Mouse (Mus musculus) 416B (cell line): ENCODE data around the gene Pgbd5.
A peak's percentile ranks its signal among the peaks of the same experiment; 100 is the strongest.

Experiments used
- DNase-seq: peaks from one replicate; pipeline ENCODE4 v3.0.0; 2011; ENCODE audit warnings: low read depth

The Pgbd5 gene

DNA sequence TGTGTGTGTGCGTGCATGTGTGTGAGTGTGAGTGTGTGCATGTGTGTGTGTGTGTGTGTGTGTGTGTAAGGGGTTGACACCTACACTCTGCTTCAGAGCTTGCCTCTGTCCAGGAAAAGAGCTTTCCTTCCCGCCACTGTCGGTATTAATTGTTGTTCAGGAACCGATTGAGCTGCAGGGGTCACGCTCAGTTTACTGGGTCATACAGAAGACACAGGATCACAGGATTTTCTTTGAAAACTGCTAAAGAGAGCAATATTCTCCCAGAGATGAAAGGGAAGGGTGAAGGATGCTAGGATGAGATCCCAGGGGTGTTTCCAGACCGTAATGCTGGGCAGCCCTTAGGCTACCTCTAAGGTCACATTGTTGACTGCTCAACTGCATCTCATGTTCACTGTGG is at the start of gene Pgbd5:
TSS of gene Pgbd5 (minus strand) at position 101 of the 400 bp plus-strand sequence.
- DNase-seq: no peak

DNA sequence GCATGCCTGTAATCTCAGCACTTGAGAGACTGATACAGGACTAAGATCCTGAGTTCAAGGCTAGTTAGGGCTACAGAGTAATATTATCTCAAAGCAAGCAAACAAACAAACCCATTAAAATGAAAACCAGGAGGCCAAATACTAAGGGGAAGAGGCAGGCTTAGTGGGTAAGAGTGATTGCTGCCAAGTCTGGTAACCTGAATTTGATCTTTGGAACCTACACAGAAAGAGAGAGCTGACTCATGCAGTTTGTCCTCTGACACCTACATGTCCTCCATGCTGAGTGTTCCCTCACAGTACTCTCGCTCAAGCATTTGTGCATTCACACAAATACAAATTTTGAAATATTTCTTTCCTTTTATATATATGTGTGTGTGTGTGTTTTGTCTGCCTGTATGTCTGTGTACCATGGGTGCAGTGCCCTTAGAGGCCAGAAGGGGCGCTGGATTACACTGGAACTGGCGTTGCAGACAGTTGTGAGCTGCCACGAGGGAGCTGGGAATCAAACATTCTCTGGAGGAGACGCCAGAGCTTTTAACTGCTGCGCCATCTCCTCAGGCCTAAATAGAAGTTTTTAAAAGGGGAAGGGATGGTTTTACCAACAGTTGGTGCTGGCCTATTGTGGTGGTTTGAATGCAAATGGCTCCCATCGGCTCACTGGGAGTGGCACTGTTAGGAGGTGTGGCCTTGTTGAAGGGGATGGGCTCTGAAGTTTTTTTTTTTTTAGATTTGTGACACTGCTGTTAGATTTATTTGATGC is 44.1 kb upstream of the Pgbd5 start:
- DNase-seq: no peak

DNA sequence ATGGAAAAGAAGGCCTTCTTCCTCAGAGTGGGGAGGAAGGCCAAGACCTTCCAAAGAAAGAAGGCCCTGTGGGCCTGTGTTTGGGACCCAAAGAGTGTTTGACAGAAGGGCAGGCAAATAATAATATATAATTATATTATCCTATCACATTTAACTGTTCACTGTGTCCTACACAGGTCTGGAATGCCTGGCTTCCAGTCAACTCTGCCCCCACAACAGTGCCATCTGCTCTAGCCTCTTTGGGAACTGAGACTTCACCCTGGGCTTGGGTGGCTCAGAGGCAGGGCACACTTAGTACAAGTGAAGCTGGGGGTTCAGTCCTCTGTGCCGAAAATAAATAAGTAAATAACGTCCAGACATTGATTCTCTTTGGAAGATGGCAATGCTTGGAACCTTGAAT is 43.3 kb upstream of the Pgbd5 start:
- DNase-seq: no peak

DNA sequence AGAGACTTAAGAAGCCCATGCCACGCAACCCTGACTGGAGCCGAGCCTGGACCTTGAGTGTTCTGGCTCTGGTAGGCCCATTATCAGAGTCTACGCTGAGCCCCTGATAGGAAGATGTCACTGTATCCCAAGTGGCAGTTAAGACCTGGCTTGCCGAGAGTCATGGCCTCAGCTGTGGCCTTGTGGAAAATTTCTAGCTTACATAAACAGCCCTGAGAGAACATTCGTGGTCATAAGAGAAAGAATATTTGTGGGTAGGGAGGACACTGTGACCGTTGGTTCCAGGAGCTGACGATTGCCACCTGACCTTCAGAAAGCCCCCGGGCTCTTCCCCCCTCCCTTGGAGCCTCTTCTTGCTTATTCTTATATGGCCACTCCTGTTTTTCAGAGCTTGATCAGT is 40.9 kb upstream of the Pgbd5 start:
- no peak for DNase-seq

DNA sequence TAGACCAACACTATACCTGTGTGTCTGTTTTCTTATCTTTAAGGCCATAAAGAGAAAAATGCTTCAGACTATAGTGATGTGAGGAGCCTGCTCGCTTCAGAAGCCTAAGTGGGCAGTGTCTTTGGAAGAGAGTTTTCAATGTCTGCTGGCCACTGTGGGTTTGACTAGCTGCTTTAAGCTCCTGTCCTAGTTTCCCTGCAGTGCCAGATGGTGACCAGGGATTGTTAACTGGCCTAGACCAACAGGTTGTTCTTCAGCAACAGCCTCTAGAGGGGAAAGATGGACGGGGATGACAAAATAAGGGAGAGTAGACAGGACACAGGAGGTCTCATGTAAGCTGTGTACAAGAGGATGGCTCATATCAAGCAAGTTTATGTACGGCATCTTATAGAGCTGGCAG is 39.8 kb upstream of the Pgbd5 start:
- no peak for DNase-seq

DNA sequence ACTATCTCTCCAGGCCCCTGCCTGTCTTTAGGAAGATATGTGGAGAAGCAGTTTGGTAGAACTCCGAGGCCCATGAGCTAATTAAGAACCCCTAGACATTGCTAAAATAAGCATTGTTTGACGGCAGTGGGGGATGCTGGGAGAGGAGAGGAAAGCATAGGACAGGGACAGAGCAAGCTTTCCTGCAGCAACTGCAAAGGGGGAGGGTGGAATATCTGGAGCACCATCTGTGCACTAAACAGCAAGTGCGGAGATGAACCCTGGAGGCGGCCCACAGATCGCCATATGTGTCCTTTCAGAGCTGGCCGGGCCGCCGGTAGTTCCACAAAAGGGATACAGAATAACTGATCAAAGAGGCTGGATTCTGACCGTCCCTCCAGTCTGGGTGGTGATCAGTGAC is 37.2 kb upstream of the Pgbd5 start:
- DNase-seq: no peak

DNA sequence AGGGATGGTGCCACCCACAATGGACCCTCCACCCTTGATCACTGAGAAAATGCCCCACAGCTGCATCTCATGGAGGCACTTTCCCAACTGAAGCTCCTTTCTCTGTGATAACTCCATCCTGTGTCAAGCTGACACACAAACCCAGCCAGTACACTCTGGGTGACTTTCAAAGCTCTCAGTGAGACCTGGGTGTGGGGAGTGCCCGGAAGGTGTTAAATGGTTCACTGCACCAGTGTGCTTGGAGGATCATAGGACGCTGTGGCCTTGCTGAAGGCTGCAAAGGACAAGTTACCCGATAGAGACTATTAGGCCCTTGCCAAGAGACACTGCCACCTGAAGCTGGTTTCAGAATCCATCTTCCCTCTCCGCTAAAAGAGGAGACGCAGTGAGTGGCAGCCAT is 36.2 kb upstream of the Pgbd5 start:
- no peak for DNase-seq

DNA sequence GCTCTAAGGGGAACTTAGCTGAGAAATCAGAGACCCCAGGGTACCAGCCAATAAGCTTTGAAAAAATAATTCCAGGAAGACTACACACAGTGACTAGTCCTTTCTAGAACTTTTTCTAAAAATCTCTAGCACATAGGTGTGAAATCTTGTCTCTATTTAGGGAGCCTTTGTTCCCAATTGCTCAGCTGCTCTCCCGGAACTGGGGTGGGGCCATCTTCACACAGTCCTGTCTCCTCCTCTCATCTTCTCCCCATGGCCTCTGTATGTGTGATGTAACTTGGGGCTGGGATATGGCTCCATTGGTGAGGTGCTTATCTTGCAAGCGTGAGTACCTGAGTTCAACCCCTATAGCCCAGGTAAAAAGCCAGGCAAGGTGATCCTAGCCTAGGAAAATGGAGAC is 25.2 kb upstream of the Pgbd5 start:
- DNase-seq: no peak

DNA sequence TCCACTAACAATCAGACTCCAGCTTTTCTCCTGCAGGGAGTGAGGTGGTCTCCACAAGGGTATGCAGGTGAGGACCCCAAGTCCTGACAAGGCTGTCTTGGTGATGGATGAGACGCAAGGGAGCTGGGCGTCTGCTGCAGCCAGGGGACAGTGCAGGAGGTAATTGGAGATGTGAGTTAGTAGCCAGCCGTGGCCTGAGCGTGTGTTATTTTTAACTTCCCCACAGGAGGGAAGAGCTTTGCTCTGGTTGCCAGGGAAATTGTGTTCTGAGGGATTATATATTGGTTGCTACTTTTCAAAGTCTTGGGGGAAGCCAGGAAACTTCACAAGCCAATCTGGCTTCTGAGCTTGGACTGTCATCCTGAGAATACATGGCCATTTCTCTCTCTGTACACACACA is 23.7 kb upstream of the Pgbd5 start:
- no peak for DNase-seq

DNA sequence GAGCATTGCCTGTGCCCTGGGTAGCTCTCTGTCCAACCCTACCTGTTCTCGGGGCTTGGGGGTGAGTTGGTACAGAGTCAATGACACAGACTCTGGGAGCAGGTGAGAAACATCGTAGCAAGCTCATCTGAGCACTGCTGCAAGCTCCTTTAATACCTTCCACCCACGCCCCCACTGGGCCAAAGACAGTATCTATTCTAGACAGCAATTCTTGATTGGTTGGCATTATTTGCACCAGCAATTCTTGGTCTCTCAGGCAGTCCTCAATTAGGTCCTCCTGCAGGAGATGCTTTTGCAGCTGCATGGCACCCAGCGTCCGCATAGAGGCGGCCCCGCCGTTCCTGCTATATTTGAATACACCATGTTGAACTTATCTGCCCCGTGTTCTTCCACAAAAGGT is 22.7 kb upstream of the Pgbd5 start:
- no peak for DNase-seq

DNA sequence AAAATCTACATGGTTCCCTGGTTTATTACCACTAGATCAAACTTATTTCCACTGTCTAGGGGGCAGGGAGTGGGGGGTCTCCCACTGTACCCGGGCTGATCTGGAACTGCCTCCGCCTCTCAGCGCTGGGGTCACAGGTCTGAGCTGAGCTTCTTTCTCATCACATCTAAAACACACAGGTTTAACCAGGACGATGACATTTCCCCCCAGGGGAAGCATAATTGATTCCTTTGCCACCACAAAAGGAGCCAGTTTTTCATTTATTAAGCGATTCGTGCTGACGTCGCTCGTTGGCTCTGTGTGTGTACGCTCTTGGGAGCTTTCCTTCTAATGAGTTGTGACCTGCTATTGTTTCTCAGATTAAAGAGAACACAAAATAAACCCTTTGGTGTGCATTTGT is 21.6 kb upstream of the Pgbd5 start:
- no peak for DNase-seq

DNA sequence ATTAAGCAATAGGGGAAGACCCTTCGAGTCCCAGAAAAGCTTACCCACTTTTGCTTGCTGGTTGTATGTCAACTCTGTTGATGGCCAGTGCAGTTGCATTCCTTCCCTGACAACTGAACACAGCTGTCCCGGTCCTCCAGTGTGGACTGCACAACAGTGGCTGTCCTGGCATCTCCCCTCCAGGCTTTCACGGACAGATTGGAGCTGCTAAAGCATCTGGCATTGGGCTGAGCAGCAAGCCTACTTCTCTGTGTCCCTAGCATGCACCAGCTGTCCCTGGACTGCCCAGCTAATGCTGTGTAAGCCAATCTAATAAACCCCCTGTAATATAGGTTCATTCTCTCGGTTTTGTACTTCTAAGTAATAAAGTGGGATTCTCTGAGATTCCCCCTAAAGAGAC is 21.2 kb upstream of the Pgbd5 start:
- no peak for DNase-seq

DNA sequence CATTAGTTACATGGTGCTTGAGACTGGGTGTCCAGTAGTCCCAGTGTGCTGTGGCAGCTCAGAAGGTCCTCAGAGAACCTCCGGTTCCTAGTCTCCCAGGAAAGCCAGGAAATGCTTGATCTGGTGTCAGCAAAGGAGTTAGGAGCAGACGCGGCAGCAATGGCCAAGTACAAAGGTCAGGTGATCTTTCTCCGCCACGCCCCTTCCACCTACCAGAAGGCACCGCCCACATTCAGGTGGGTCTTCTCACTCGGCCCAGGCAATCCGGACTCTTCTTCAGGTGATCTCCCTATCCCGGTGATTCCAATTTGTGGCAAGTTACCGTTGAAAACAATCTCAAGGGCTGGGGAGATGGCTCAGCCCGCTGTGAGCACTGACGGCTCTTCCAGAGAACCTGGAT is 20.2 kb upstream of the Pgbd5 start:
- DNase-seq: no peak

DNA sequence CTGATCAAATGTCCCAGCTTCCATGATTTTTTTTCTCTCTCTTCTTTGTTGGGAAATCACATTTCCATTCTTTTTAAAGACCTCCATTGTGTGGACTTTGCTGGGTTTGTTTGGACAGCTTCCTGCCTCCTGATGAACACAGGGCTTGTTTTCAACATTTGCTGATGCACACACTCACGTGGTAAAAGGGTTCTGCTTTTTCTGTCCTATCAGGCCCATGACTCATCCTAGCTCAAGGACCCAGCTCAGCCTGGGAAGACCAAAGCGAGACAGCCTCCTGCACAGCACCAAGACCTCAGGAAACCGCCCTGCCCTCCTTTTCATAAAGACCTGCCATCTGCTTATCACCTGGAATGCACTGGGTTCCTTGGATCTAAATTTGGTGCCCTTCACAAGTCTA is 15.9 kb upstream of the Pgbd5 start:
- peak; percentile 87 for DNase-seq

DNA sequence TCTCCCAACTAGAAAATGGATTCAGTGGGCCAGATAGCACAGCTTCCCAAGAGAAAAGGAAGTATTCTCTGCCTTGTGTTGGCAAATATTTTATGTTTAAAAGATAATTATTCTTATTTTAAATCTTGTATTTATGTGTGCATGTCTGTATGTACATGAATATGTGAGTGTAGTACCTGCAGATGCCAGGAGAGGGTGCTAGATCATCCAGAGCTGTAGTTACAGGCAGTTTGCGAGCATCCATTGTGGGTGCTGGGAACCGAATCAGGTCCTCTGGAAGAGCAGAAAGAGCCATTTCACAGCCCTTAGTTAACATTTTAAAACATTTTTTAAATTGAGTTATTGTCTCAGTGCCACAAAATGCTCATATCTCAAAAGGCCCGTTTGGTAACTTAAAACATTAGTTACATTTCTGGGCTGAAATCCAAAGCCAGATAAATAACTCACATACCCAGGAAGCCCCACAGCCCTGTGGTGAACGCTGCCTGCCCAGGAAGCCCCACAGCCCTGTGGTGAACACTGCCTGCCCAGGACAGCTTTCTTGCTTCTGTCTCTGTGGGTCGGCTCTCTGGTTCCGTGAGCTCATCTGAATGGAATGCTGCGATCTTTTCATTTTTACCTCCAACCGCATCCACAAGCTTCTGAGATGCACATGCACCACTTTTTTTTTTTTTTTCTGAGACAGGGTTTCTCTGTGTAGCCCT is 10.9 kb upstream of the Pgbd5 start:
- DNase-seq: peak; percentile 23

DNA sequence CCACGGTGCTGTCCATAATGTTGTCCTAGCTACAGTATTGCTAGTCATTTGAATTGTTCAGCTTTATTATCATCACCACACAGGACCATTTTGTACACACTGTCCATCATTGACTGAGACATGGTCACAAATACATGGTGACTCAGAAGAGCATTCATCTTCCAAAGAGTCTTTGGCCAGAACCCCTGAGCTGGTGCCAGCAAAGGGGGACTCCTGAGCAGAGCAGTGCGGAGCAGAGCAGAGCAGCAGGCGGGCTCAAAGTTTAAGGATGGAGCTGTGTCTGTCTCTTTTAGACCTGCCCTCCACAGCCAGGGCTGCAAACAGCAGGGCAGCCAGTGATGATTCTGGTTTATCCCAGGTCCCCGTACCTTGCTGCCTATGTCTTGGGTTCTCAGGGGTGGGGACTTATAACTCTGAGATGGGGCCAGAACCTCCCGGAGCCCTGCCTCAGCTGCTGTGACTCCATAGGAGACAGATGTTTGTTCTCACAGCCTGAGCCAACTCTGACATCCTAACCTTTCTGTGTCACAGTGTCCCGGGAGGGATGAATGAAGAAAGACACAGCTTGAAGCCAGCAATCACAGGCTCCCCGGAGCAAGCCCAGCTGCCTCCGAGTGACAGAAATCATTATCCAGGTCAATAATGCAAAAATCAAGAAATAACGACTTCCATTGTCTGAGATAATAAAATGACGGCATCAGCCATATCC is 9.7 kb upstream of the Pgbd5 start:
- DNase-seq: no peak

DNA sequence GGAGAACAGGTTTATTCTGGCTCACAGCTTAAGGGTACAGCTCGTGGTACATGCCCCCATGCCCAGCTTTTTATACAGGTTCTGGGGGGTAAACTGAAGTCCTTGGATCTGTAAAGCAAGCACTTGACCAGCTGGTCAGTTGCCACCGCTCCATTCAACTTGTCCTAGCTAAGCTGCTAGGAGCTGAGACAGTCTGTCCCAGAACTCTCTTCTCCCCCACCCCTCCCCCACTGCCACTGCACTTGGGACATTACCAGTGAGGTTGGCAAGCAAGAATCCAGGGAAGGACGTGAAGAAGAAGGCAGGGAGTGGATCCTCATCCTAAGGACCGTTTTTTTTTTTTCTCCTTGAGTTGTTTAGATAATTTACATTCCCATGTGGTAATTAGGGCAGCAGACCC is 2.7 kb downstream of the Pgbd5 start:
- no peak for DNase-seq

DNA sequence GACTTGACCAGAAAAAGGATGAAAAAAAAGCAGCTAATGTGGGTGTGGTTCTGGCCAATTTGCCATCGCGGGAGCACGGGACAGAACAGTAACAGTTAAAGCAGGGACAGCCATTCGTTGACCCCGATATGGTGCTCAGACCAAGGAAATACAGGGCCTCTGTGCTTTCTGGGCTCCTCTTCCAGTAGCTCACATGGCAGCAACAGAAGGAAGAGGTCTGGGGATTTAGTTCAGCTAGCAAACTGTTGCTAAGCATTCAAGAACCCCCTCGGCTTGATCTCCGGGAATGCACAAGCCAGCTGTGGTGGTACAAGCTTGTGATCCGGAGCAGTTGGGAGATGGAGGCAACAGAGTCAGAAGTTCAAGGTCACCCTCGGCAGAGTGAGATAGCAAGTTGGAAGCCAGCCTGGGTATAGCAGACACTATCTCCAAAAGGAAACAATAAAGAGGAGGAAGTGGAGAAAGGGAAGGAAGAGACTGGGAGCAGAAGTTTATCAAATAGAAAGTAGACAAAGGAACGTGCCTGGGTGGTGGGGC is 3.7 kb downstream of the Pgbd5 start:
- peak; percentile 79 for DNase-seq

DNA sequence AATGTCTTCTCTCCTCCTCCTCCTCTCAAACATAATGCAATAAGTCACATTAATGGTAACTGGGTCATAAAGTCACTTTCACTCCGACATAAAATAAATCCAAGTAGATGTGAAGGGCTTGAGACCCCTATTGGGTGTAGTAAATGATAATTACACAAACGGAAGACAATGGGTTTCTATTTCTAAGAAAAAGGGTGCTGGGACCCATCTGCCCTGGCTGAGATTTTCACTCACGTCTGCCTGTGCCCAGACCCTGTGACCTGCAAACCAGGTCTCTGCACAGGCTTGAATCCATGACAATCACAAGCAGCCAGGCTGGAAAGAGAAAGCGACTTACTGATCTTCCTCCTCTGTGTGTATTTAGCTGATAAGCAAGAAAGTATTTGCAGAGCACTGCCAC is 4.3 kb downstream of the Pgbd5 start:
- DNase-seq: no peak

DNA sequence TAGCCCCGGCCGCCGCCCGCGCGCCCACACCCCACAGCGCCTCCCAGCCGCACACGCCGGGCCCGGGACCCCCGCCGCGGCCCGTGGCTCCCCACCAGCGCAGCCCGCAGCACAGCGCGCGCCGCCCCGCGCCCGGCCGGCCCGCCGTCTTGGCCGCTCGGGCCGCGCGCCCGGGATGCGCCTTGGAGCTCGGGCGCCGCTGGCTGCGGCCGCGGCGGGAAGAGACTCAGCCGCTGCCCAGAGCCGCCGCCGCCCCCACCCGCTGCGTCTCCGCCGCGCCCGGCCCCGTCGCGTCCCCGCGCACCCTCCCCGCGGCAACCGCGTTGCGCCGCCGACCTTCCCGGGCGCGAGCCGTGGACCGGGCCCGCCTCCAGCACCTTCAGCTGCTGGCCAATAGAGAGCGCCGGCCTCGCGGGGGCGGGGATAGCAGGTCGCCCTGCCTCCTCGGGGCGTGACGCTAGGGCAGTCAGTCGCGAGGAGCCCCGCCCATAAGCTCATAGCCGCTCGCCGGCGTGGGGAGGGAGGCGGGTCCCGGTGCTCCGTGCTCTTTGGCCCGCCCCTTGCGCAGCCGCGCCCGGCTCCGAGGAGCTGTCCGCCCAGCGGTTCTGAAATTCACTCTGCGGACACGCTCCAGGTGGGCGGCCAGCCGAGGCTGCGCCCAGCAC is 5.2 kb downstream of the Pgbd5 start:
- DNase-seq: no peak

DNA sequence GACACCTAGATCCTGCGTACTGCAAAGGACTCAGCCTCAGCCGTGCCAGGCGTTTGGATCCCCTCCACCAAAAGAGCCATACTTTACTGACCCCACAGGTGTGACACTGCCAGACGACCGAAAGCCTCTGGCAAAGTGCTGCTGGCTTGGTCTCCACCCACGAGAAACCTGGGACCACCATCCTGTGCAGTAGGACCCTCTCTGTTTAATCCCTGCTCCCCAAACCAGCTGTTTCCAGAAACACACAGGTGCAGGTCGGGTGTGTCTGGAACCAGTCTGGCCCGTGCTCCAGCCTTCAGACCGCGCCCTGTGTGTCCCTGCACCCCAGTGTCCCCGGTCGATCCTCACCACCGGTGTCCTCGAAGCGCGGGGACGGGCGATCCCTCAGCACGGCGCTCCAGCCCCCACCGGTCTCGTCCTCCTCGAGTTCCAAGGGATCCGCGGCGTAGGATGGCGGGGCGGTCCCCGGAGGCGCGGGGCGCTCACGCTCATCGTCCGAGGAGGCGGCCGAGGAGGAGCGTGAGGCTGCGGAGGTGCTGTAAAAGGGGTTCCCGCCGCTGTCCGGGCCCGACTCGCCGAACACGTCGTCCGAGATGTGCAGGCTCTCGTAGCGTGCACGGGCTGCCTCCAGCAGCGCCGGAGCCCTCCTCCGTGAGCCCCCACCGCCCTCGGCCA is 5.9 kb downstream of the Pgbd5 start:
- no peak for DNase-seq

DNA sequence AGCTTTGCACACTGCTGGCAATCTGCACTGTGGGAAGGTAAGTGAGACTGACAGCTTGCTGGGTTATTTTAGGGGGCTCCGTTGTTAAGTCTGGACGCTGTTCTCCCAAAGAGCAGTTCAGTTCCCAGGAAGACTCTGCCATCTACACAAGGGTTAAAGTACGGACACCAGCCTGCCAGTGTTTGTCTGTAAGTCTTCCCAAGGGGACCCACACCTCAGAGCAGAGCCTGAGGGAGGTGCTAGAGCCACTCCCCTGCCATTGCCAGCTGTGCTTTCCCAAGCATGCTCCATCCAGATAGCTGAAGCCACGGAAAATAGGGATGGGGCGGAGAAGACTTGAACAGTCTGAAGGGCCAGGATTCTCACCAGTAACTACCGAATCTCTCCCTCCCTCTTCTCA is 8.6 kb downstream of the Pgbd5 start:
- DNase-seq: no peak
